Comparison of ENCODE assay signal across 10 mouse cellular contexts in genomic region chr5:140396166-140396940, GRCm38 (mm10). TPM values are rescaled to one million over a fixed set of nuclear protein-coding genes. Genes with fewer than 3 reads are reported as not detected.
A peak's percentile ranks its signal among the peaks of the same experiment; 100 is the strongest.
DNase-seq lines count a peak whose midpoint lies in the region; ATAC-seq and TF ChIP-seq lines count a peak whose summit lies in the region.
"Had no signal": no experiment of that assay in that cellular context is flagged by ENCODE, and none has a peak within 500 bp of the region (broad histone marks: within the 10 kb centered on the region; RNA-seq: fewer than 3 reads in every experiment).

No protein-coding gene starts in this region.

- no peaks in the 10 kb centered on the region for H3K9me3 ChIP-seq in hindbrain, postnatal 0 days (ENCODE audit: low read length)
- H3K9me3 ChIP-seq in hindbrain, embryonic 12.5 days (replicated peaks), result no peaks in the 10 kb centered on the region; the same call in 1 of the 2 replicates
- no peaks in the 10 kb centered on the region for H3K9me3 ChIP-seq in MEL (replicated peaks; ENCODE audit: insufficient read depth, low read length)
- no peaks in the 10 kb centered on the region for H3K9me3 ChIP-seq in midbrain, embryonic 13.5 days

- no peaks in the 10 kb centered on the region for H3K27me3 ChIP-seq in hindbrain, postnatal 0 days (ENCODE audit: insufficient read depth, low read length)
- H3K27me3 ChIP-seq in hindbrain, embryonic 12.5 days, result no peaks in the 10 kb centered on the region
- H3K27me3 ChIP-seq in MEL (ENCODE audit: control insufficient read depth in 1 of 2, insufficient read depth in 2 of 2, low read length in 2 of 2), result peaks cover 3 to 9% of the 10 kb centered on the region in 2 experiments
- no peaks in the 10 kb centered on the region for H3K27me3 ChIP-seq in midbrain, embryonic 13.5 days

- peak; percentile 33 for DNase-seq in hindbrain, postnatal 0 days (ENCODE audit: low spot score)
- DNase-seq in 3T3-L1 (ENCODE audit: low read depth, low spot score) (peak; percentile 85), MEL (ENCODE audit: low read depth, low spot score) (peak; percentile 62)
- DNase-seq in kidney, postnatal 36 days, result peak; percentile 42 to 77
- DNase-seq in thymus, postnatal 25 days, result peak; percentile 25
- no peak for DNase-seq in frontal cortex, postnatal 14 days (ENCODE audit: low spot score in 2 of 2)

- H3K4me1 ChIP-seq in hindbrain, postnatal 0 days (ENCODE audit: insufficient read depth, low read length), result no peaks in the 10 kb centered on the region
- no peaks in the 10 kb centered on the region for H3K4me1 ChIP-seq in hindbrain, embryonic 12.5 days
- no peaks in the 10 kb centered on the region for H3K4me1 ChIP-seq in MEL (ENCODE audit: control insufficient read depth in 1 of 2, insufficient read depth in 2 of 2, low read length in 2 of 2)
- H3K4me1 ChIP-seq in midbrain, embryonic 13.5 days (replicated peaks), result no peaks in the 10 kb centered on the region

- H3K4me3 ChIP-seq in hindbrain, postnatal 0 days (ENCODE audit: low read length), result no peak overlapping the region
- no peak overlapping the region for H3K4me3 ChIP-seq in hindbrain, embryonic 12.5 days
- no peak overlapping the region for H3K4me3 ChIP-seq in MEL (ENCODE audit: control insufficient read depth in 1 of 2, insufficient read depth in 1 of 2, low read depth in 2 of 2, low read length in 2 of 2)
- H3K4me3 ChIP-seq in midbrain, embryonic 13.5 days (replicated peaks), result no peak overlapping the region

- peak; percentile 76 for TF ChIP-seq RAD21 in MEL (IDR thresholded peaks at IDR 0.05; ENCODE audit: low read depth, low read length)

- ATAC-seq in hindbrain, postnatal 0 days, result no peak
- no peak for ATAC-seq in hindbrain, embryonic 12.5 days (ENCODE audit: low FRiP score)
- no peak for ATAC-seq in midbrain, embryonic 13.5 days

- no peak overlapping the region for H3K9ac ChIP-seq in hindbrain, postnatal 0 days (replicated peaks; ENCODE audit: low read length)
- H3K9ac ChIP-seq in hindbrain, embryonic 12.5 days, result no peak overlapping the region
- H3K9ac ChIP-seq in MEL (ENCODE audit: control insufficient read depth, low read depth, low read length, poor library complexity, severe bottlenecking), result no peak overlapping the region
- H3K9ac ChIP-seq in midbrain, embryonic 13.5 days (replicated peaks), result no peak overlapping the region

- no peaks in the 10 kb centered on the region for H3K79me2 ChIP-seq in MEL (ENCODE audit: control insufficient read depth, insufficient read depth, low read length, poor library complexity)

- TF ChIP-seq EP300 in MEL (IDR thresholded peaks at IDR 0.05; ENCODE audit: low read depth in 1 of 2, low read length in 2 of 2), result no peak

- no peak overlapping the region for H3K4me2 ChIP-seq in hindbrain, postnatal 0 days (ENCODE audit: low read depth, low read length)
- H3K4me2 ChIP-seq in hindbrain, embryonic 12.5 days (replicated peaks), result no peak overlapping the region
- no peak overlapping the region for H3K4me2 ChIP-seq in midbrain, embryonic 13.5 days (replicated peaks)

- no peak for TF ChIP-seq POLR2A in MEL (IDR thresholded peaks at IDR 0.05; ENCODE audit: control insufficient read depth in 1 of 2, insufficient read depth in 1 of 2, low read depth in 1 of 2, low read length in 2 of 2, poor library complexity in 1 of 2)

- H3K36me3 ChIP-seq in hindbrain, postnatal 0 days (ENCODE audit: insufficient read depth, low read length), result no peaks in the 10 kb centered on the region
- H3K36me3 ChIP-seq in hindbrain, embryonic 12.5 days, result no peaks in the 10 kb centered on the region
- H3K36me3 ChIP-seq in MEL (ENCODE audit: control insufficient read depth in 1 of 2, insufficient read depth in 2 of 2, low read length in 2 of 2), result no peaks in the 10 kb centered on the region
- no peaks in the 10 kb centered on the region for H3K36me3 ChIP-seq in midbrain, embryonic 13.5 days

- no peak overlapping the region for H3K27ac ChIP-seq in hindbrain, postnatal 0 days
- H3K27ac ChIP-seq in hindbrain, embryonic 12.5 days, result no peak overlapping the region
- H3K27ac ChIP-seq in MEL (ENCODE audit: control insufficient read depth, low read depth, low read length), result no peak overlapping the region
- no peak overlapping the region for H3K27ac ChIP-seq in midbrain, embryonic 13.5 days

- peak; percentile 64 for TF ChIP-seq CTCF in hindbrain, postnatal 0 days (IDR thresholded peaks at IDR 0.05; ENCODE audit: low read depth)
- peak; percentile 44 to 77 (median 70) for TF ChIP-seq CTCF in MEL (IDR thresholded peaks at IDR 0.05 in 2 of 3, conservative IDR thresholded peaks at IDR 0.05 in 1 of 3; ENCODE audit: control insufficient read depth in 1 of 3, insufficient read depth in 1 of 3, low read depth in 2 of 3, low read length in 3 of 3, poor library complexity in 1 of 3, severe bottlenecking in 1 of 3)

- 69% methylated on average over 8 of the region's 8 CpGs for WGBS in hindbrain, postnatal 0 days
- WGBS in hindbrain, embryonic 12.5 days, result 65% methylated on average over 8 of the region's 8 CpGs
- 64% methylated on average over 8 of the region's 8 CpGs for WGBS in midbrain, embryonic 13.5 days

TF ChIP-seq in MEL, 35 proteins besides CTCF, POLR2A, EP300 and RAD21:
- TF ChIP-seq GABPA (IDR thresholded peaks at IDR 0.05; ENCODE audit: low read depth, low read length) (no peak), E2F4 (IDR thresholded peaks at IDR 0.05; ENCODE audit: borderline replicate concordance, low read depth, low read length) (no peak), ELF1 (IDR thresholded peaks at IDR 0.05; ENCODE audit: low read depth, low read length) (no peak), ETS1 (IDR thresholded peaks at IDR 0.05; ENCODE audit: low read depth, low read length) (no peak), MAFK (IDR thresholded peaks at IDR 0.05; ENCODE audit: borderline replicate concordance, low read depth, low read length) (no peak), NRF1 (IDR thresholded peaks at IDR 0.05; ENCODE audit: insufficient read depth, low read depth, low read length, poor library complexity, severe bottlenecking) (no peak), JUND (IDR thresholded peaks at IDR 0.05; ENCODE audit: low read depth, low read length) (no peak), SIN3A (IDR thresholded peaks at IDR 0.05; ENCODE audit: low read length) (0 out of 2 replicates have a peak, but pooled peaks have one; percentile 33), SMC3 (IDR thresholded peaks at IDR 0.05; ENCODE audit: low read depth, low read length) (peak; percentile 66), POLR2AphosphoS5 (IDR thresholded peaks at IDR 0.05; ENCODE audit: borderline replicate concordance, low read depth, low read length) (no peak), MYC (IDR thresholded peaks at IDR 0.05; ENCODE audit: low read depth, low read length) (no peak), TCF12 (IDR thresholded peaks at IDR 0.05; ENCODE audit: low read depth, low read length) (no peak), MAX (IDR thresholded peaks at IDR 0.05; ENCODE audit: low read length) (no peak), ZC3H11A (IDR thresholded peaks at IDR 0.05; ENCODE audit: low read depth, low read length) (peak; percentile 57)
TF ChIP-seq in MEL: peak in this region for 3.

RNA-seq across cellular contexts. Expression of gene Snx8, which starts 7.3 kb away (rescaled TPM):
- total RNA-seq in hindbrain, postnatal 0 days (2014; rRNA removed), result 68.0 and 79.6 TPM in 2 replicates
- 36.2 TPM in 2 replicates for polyA plus RNA-seq in hindbrain, postnatal 0 days (2015; fragmentation: Nextera tagmentation; extraction: Ambion mirVana)
- 21.1 and 22.1 TPM in 2 replicates for polyA plus RNA-seq in hindbrain, embryonic 12.5 days (2016; fragmentation: Nextera tagmentation; extraction: Ambion mirVana)
- 16.1 and 19.7 TPM in 2 replicates for total RNA-seq in MEL (2012; rRNA removed)
- 10 to 100 TPM in 1 of 2 experiments, not detected in 1; 30.7 TPM for polyA plus RNA-seq in MEL (2012; ENCODE audit: insufficient read depth in 1 of 2, insufficient read length in 2 of 2, low read depth in 1 of 2, low replicate concordance in 2 of 2, missing spikeins in 1 of 2)
- polyA plus RNA-seq in midbrain, embryonic 13.5 days (2015; fragmentation: Nextera tagmentation; extraction: Ambion mirVana), result 25.2 and 26.4 TPM in 2 replicates

RNA-seq across cellular contexts. Expression of gene Eif3b, which starts 22.8 kb away (rescaled TPM):
- total RNA-seq in hindbrain, postnatal 0 days (2014; rRNA removed), result 43.8 TPM in 2 replicates
- 60.2 and 63.2 TPM in 2 replicates for polyA plus RNA-seq in hindbrain, postnatal 0 days (2015; fragmentation: Nextera tagmentation; extraction: Ambion mirVana)
- polyA plus RNA-seq in hindbrain, embryonic 12.5 days (2016; fragmentation: Nextera tagmentation; extraction: Ambion mirVana), result 155 and 162 TPM in 2 replicates
- 303 and 340 TPM in 2 replicates for total RNA-seq in MEL (2012; rRNA removed)
- polyA plus RNA-seq in MEL (2012; ENCODE audit: insufficient read depth in 1 of 2, insufficient read length in 2 of 2, low read depth in 1 of 2, low replicate concordance in 2 of 2, missing spikeins in 1 of 2), result 100 to 1,000 TPM; 376 to 580 TPM
- 71.4 and 92.6 TPM in 2 replicates for polyA plus RNA-seq in midbrain, embryonic 13.5 days (2015; fragmentation: Nextera tagmentation; extraction: Ambion mirVana)

RNA-seq across cellular contexts. Expression of gene Gm4869, which starts 49.1 kb away (rescaled TPM):
- not detected in 2 replicates for total RNA-seq in hindbrain, postnatal 0 days (2014; rRNA removed)
- not detected in 2 replicates for polyA plus RNA-seq in hindbrain, postnatal 0 days (2015; fragmentation: Nextera tagmentation; extraction: Ambion mirVana)
- not detected in 2 replicates for polyA plus RNA-seq in hindbrain, embryonic 12.5 days (2016; fragmentation: Nextera tagmentation; extraction: Ambion mirVana)
- 0.07 TPM in 1 of 2 replicates, not detected in the other for total RNA-seq in MEL (2012; rRNA removed)
- under 1 TPM in 1 of 2 experiments, not detected in 1; 0.08 TPM for polyA plus RNA-seq in MEL (2012; ENCODE audit: insufficient read depth in 1 of 2, insufficient read length in 2 of 2, low read depth in 1 of 2, low replicate concordance in 2 of 2, missing spikeins in 1 of 2)
- not detected in 2 replicates for polyA plus RNA-seq in midbrain, embryonic 13.5 days (2015; fragmentation: Nextera tagmentation; extraction: Ambion mirVana)
- total RNA-seq: layer of hippocampus, postnatal 10 days had no signal
- polyA plus RNA-seq: neural tube, embryonic 14.5 days had no signal

Comparison
In these comparisons a context has a peak if more than half of its experiments do, and no peak if none do; other contexts are left out.
1. DNase-seq: peak in hindbrain, postnatal 0 days (single experiment), 3T3-L1 (single experiment), MEL (single experiment), kidney, postnatal 36 days (2 of 2) and thymus, postnatal 25 days (single experiment); none in frontal cortex, postnatal 14 days (0 of 2).